Mouse (Mus musculus): ENCODE measurements around the gene Cd86. TPM values are rescaled to one million over a fixed set of nuclear protein-coding genes. Genes with fewer than 3 reads are reported as not detected.

Cd86 gene
- polyA plus RNA-seq (2012; rRNA removed) = 4.4 and 5.2 TPM in 2 replicates

DNA sequence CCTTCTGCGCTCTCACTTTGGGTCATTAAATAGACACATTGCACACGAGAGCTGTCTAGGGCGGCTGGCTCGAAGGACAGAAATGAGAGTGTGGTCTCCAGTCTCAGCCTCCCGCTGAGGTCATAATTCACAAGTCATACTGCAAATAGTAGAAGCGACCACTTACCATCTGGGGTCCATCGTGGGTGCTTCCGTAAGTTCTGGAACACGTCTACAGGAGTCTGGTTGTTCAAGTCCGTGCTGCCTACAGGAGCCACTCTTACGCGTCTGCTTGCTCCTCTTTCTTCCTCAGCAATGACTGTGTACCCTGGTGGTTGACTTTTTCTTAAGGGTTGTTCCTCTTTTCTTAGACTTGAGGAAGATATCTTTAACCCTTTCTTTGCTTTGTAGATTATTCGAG lies at the start of gene Cd86:
Gene Cd86 (minus strand): TSS at position 300 of the 400 bp plus-strand sequence.

DNA sequence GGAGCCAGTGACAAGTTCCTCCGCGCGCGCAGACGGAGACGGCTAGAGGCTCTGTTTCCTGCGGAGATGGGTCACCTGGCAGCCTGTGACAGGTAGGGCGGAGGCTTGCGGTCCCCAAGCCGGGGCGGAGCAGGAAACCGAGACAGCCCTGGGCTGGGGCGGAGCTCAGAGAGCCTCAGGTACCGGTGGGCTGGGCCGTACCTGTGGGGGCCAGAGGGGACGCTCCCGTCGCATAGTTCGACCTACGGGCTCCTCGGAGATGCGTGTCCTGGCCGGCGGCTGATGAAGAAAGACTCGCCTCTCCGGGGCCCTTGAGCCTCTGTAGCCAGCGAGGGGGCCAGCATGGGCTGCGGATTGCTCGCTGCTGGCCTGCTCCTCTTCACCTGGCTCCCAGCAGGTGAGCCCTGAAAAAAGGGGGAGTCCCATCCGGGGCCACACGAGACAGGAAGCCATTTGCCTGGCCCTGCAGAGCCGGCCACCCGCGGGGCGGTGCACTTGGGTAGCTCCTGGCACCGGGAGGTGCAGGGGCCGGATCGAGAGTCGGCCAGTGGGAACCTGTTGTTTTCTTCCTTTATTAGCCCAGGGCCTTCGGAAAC lies 28.0 kb upstream of the Cd86 start, which contains the start of gene Ildr1:
Gene Ildr1 (plus strand): TSS at position 161 of the 596 bp plus-strand sequence.

GRCm38 (mm10) chr16:36561386-36562338 lies 104.2 kb downstream of the Cd86 start, which contains the start of gene Casr:
TSS of gene Casr (minus strand) at chr16:36562141.

Other genes with a start within 250 kb of the Cd86 start
- gene Stfa3, start 210.7 kb downstream of the Cd86 start, polyA plus RNA-seq (2012; rRNA removed) = 31.3 and 50.9 TPM in 2 replicates
- gene Casr, start 103.9 kb downstream of the Cd86 start, polyA plus RNA-seq (2012; rRNA removed) = not detected in 2 replicates
- 0.02 and 0.05 TPM in 2 replicates for gene Ildr1, start 27.9 kb upstream of the Cd86 start, polyA plus RNA-seq (2012; rRNA removed)
- gene Slc15a2, start 118.9 kb upstream of the Cd86 start, polyA plus RNA-seq (2012; rRNA removed) = 2.0 and 3.6 TPM in 2 replicates
- 4.2 and 4.5 TPM in 2 replicates for gene Iqcb1, start 162.3 kb upstream of the Cd86 start, polyA plus RNA-seq (2012; rRNA removed)
- 0.17 and 0.30 TPM in 2 replicates for gene Eaf2, start 208.9 kb upstream of the Cd86 start, polyA plus RNA-seq (2012; rRNA removed)
- 10.6 and 12.8 TPM in 2 replicates for gene Golgb1, start 209.1 kb upstream of the Cd86 start, polyA plus RNA-seq (2012; rRNA removed)

Data from liver, embryonic 14 days (tissue).